Mouse (Mus musculus) T-helper 2 cell (primary cell): ENCODE measurements around the gene Nckap5l.

Experiments used
- in situ Hi-C: fragments of 300-600 bp; cut with MboI, MseI; formaldehyde crosslinking; loops from one replicate; pipeline ENCODE4 v1.15.1; 2025; ENCODE audit warnings: high pct_unique_total_duplicates

Nckap5l gene

GRCm38 (mm10) chr15:99457606-99458401 is at the start of gene Nckap5l:
Gene Nckap5l (minus strand): TSS chr15:99457748.
- in situ Hi-C loops: no loop called here

GRCm38 (mm10) chr15:99505324-99506095 is 48.0 kb upstream of the Nckap5l start:
- in situ Hi-C loops: no loop called here

GRCm38 (mm10) chr15:99503256-99503655 is 45.7 kb upstream of the Nckap5l start:
- in situ Hi-C loops: no loop called here

GRCm38 (mm10) chr15:99502311-99502831 is 44.8 kb upstream of the Nckap5l start:
- in situ Hi-C loops: no loop called here

- in situ Hi-C loops: no loop called here
Measured at GRCm38 (mm10) chr15:99501292-99502260, 44.0 kb upstream of the Nckap5l start.

GRCm38 (mm10) chr15:99500320-99500719 is 42.8 kb upstream of the Nckap5l start:
- in situ Hi-C loops: no loop called here

- in situ Hi-C loops: no loop called here
Measured at GRCm38 (mm10) chr15:99499726-99500125, 42.2 kb upstream of the Nckap5l start.

- in situ Hi-C loops: no loop called here
Measured at GRCm38 (mm10) chr15:99498781-99499180, 41.2 kb upstream of the Nckap5l start.

GRCm38 (mm10) chr15:99498356-99498755 is 40.8 kb upstream of the Nckap5l start:
- in situ Hi-C loops: no loop called here

- in situ Hi-C loops: no loop called here
Measured at GRCm38 (mm10) chr15:99497527-99498242, 40.1 kb upstream of the Nckap5l start.

GRCm38 (mm10) chr15:99497061-99497460 is 39.5 kb upstream of the Nckap5l start:
- in situ Hi-C loops: no loop called here

- in situ Hi-C loops: no loop called here
Measured at GRCm38 (mm10) chr15:99484745-99485144, 27.2 kb upstream of the Nckap5l start.

- in situ Hi-C loops: no loop called here
Measured at GRCm38 (mm10) chr15:99475814-99476213, 18.3 kb upstream of the Nckap5l start.

- in situ Hi-C loops: no loop called here
Measured at GRCm38 (mm10) chr15:99474576-99474926, 17.0 kb upstream of the Nckap5l start, which contains the start of gene Bcdin3d. Gene Bcdin3d (minus strand): TSS chr15:99474730.

- in situ Hi-C loops: no loop called here
Measured at GRCm38 (mm10) chr15:99473801-99474575, 16.4 kb upstream of the Nckap5l start.

GRCm38 (mm10) chr15:99472972-99473371 is 15.4 kb upstream of the Nckap5l start:
- in situ Hi-C loops: no loop called here

GRCm38 (mm10) chr15:99471677-99472063 is 14.1 kb upstream of the Nckap5l start:
- in situ Hi-C loops: no loop called here

- in situ Hi-C loops: no loop called here
Measured at GRCm38 (mm10) chr15:99470971-99471676, 13.6 kb upstream of the Nckap5l start.

GRCm38 (mm10) chr15:99470224-99470761 is 12.7 kb upstream of the Nckap5l start:
- in situ Hi-C loops: no loop called here
